Mouse (Mus musculus): ENCODE results near the gene Cog6. TPM values are rescaled to one million over a fixed set of nuclear protein-coding genes. Genes with fewer than 3 reads are reported as not detected.

Gene Cog6
- polyA plus RNA-seq (2016; fragmentation: Nextera tagmentation; extraction: Ambion mirVana), result 57.3 and 59.5 TPM in 2 replicates

DNA sequence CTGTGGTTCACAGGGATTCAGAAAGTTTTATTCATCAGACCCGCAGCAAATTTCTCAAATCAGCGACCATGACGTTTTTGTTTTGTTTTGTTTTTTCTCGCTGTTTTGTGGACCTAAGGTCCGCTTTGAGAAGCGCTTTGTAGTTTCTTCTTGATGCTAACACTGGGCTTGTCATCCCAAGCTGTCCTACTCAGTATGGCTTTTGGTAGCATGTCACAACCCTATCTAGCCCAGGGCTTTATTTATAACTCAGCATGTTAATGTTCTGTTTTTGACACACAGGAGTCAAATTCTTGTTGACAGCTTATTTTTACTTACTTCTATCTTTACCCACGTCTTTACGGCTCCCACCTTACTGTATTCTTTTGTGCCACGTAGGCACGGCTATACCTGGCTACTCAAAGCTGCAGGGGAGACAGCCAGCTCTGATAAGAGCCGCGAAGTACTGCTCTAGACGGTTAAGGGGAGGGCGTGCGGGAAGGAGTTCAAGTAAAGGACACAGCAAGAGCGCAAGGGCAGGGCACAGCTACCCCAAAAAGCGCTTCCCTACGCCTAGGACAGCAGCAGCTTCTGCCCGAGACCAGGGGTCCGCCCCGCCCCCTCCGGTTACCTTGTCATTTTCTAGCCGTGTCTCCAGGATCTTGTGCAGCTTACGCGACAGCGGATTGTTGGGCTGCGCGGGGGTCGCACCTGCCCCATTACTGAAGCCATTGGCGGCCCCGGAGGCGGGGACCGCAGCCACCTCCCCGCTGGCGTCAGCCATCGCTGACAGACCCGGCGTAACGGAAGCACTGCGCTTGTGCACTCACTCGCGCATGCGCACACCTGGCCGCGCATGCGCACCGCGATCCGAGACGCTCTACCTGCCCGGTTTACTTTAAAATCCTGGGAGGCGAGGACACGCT is at the start of gene Cog6:
Cog6 (minus strand) TSS at position 802 of the 905 bp plus-strand sequence.
- Histone ChIP-seq H3K4me1 (peaks cover 5% of the 10 kb centered on the region), H3K4me3 (peak within 1 kb of the TSS; percentile 67), H3K27ac (peak within 1 kb of the TSS; percentile 73), H3K9ac (peak within 1 kb of the TSS; percentile 82), H3K27me3 (peaks cover 5% of the 10 kb centered on the region; the same call in 1 of the 2 replicates), H3K9me3 (replicated peaks) (no peaks in the 10 kb centered on the region), H3K4me2 (replicated peaks) (peak within 1 kb of the TSS; percentile 66), H3K36me3 (peaks cover 12% of the 10 kb centered on the region)
- WGBS, result 7% methylated on average over 53 of the region's 53 CpGs
- ATAC-seq (ENCODE audit: low FRiP score), result peak; percentile 95

DNA sequence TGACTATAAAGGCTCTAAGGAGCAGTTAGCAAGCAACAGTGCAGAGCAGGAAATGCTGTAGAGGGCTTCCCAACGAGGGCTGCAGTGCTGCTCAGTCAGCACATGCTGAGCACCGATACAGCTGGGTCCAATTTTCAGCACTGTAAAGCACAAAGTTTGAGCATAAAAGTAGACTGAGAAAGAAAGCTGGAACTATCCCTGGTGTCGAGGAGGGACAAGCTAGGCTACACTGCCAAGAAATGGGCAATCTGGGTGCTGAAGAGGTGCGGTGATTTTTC is 49.0 kb upstream of the Cog6 start:
- Histone ChIP-seq H3K9me3 (replicated peaks) (no peaks in the 10 kb centered on the region), H3K27ac (no peak overlapping the region; the same call in 1 of the 2 replicates)

GRCm38 (mm10) chr3:53065267-53066094 is 48.4 kb upstream of the Cog6 start:
- Histone ChIP-seq H3K9me3 (replicated peaks) (no peaks in the 10 kb centered on the region), H3K27ac (no peak overlapping the region; the same call in 1 of the 2 replicates)

More for the DNA sequence above, 49.0 kb upstream of the Cog6 start:
- Histone ChIP-seq H3K4me2 (replicated peaks) (no peak overlapping the region), H3K36me3 (no peaks in the 10 kb centered on the region), H3K4me1 (peaks cover 9% of the 10 kb centered on the region; the same call in 1 of the 2 replicates), H3K27me3 (no peaks in the 10 kb centered on the region), H3K4me3 (no peak overlapping the region), H3K9ac (no peak overlapping the region)
- WGBS, result 73% methylated on average over 4 of the region's 4 CpGs
- ATAC-seq (ENCODE audit: low FRiP score), result no peak

GRCm38 (mm10) chr3:53063423-53064147 is 46.5 kb upstream of the Cog6 start:
- ATAC-seq (ENCODE audit: low FRiP score), result no peak
- no peak overlapping the region for H3K9ac ChIP-seq
- H3K9me3 ChIP-seq (replicated peaks), result no peaks in the 10 kb centered on the region
- H3K27ac ChIP-seq, result no peak overlapping the region
- no peaks in the 10 kb centered on the region for H3K36me3 ChIP-seq
- 62% methylated on average over 13 of the region's 13 CpGs for WGBS
- H3K4me2 ChIP-seq (replicated peaks), result no peak overlapping the region
- no peaks in the 10 kb centered on the region for H3K27me3 ChIP-seq
- H3K4me1 ChIP-seq, result peaks cover 15% of the 10 kb centered on the region; the same call in 1 of the 2 replicates
- H3K4me3 ChIP-seq, result no peak overlapping the region

More at GRCm38 (mm10) chr3:53065267-53066094, 48.4 kb upstream of the Cog6 start:
- Histone ChIP-seq H3K4me1 (peaks cover 9% of the 10 kb centered on the region; the same call in 1 of the 2 replicates), H3K36me3 (no peaks in the 10 kb centered on the region), H3K27me3 (no peaks in the 10 kb centered on the region), H3K4me2 (replicated peaks) (no peak overlapping the region), H3K4me3 (no peak overlapping the region), H3K9ac (no peak overlapping the region)
- WGBS, result 82% methylated on average over 13 of the region's 13 CpGs
- no peak for ATAC-seq (ENCODE audit: low FRiP score)

GRCm38 (mm10) chr3:53059959-53060358 is 42.9 kb upstream of the Cog6 start:
- H3K27me3 ChIP-seq, result no peaks in the 10 kb centered on the region
- H3K4me2 ChIP-seq (replicated peaks), result no peak overlapping the region
- no peak overlapping the region for H3K4me3 ChIP-seq
- 70% methylated on average over 2 of the region's 2 CpGs for WGBS
- H3K9ac ChIP-seq, result no peak overlapping the region
- peaks cover 17% of the 10 kb centered on the region; the same call in 1 of the 2 replicates for H3K4me1 ChIP-seq
- no peak for ATAC-seq (ENCODE audit: low FRiP score)
- H3K36me3 ChIP-seq, result no peaks in the 10 kb centered on the region
- H3K9me3 ChIP-seq (replicated peaks), result no peaks in the 10 kb centered on the region
- H3K27ac ChIP-seq, result no peak overlapping the region

- H3K4me3 ChIP-seq, result no peak overlapping the region
- no peak overlapping the region for H3K9ac ChIP-seq
- H3K9me3 ChIP-seq (replicated peaks), result no peaks in the 10 kb centered on the region
- WGBS, result 78% methylated on average over 10 of the region's 10 CpGs
- H3K27me3 ChIP-seq, result no peaks in the 10 kb centered on the region
- no peaks in the 10 kb centered on the region for H3K36me3 ChIP-seq
- H3K4me2 ChIP-seq (replicated peaks), result no peak overlapping the region
- peaks cover 27% of the 10 kb centered on the region for H3K4me1 ChIP-seq
- no peak overlapping the region for H3K27ac ChIP-seq
- ATAC-seq (ENCODE audit: low FRiP score), result no peak
These were observed 39.4 kb upstream of the Cog6 start for GRCm38 (mm10) chr3:53056430-53056829.

DNA sequence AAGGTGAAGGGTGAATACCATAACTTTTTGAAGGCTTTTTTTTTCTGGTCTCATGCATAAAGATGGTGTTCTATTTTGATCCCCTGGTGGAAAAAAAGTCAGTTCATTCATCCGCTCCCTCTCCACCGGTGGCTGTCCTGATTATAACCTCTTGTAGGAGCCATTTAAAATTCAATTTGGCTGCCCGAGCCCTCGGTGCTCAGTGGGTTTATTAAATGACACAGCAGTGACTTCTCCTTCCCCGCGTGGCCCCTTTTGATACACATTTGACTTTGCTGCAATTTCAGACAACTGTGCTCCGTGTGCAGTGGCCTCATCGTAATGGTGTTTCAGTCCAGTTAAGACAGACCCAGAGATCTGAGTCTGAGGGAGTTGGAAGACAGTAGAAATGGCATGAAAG is 35.3 kb upstream of the Cog6 start:
- H3K4me1 ChIP-seq, result peaks cover 20% of the 10 kb centered on the region
- no peak overlapping the region for H3K4me2 ChIP-seq (replicated peaks)
- no peak for ATAC-seq (ENCODE audit: low FRiP score)
- H3K27ac ChIP-seq, result no peak overlapping the region
- no peak overlapping the region for H3K9ac ChIP-seq
- WGBS, result 25% methylated on average over 8 of the region's 8 CpGs
- H3K4me3 ChIP-seq, result no peak overlapping the region
- H3K9me3 ChIP-seq (replicated peaks), result no peaks in the 10 kb centered on the region
- H3K36me3 ChIP-seq, result no peaks in the 10 kb centered on the region
- no peaks in the 10 kb centered on the region for H3K27me3 ChIP-seq

DNA sequence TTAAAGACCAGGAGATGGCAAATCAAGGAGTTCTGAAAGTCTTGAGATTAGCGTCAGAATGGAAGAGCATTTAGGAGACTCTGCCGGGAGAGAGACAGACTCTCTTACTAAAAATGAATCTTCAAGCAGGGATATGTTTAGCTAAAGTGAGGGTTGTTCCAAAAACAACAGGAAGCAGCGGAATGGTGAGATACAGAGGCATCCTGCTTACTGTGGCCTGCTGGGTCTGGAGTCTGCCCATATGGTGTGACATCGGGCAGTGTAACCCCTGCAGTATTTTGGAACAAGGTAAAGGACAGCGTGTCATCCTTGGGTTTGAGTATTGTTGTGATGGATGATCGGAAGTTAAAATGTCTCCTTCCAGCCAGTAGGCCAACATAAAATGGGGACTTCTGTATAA is 29.3 kb upstream of the Cog6 start:
- no peak overlapping the region for H3K4me2 ChIP-seq (replicated peaks)
- H3K36me3 ChIP-seq, result no peaks in the 10 kb centered on the region
- peaks cover 21% of the 10 kb centered on the region for H3K4me1 ChIP-seq
- peaks cover 6% of the 10 kb centered on the region; the same call in 1 of the 2 replicates for H3K27me3 ChIP-seq
- H3K9me3 ChIP-seq (replicated peaks), result no peaks in the 10 kb centered on the region
- 80% methylated on average over 6 of the region's 6 CpGs for WGBS
- H3K9ac ChIP-seq, result no peak overlapping the region
- no peak overlapping the region for H3K27ac ChIP-seq
- no peak overlapping the region for H3K4me3 ChIP-seq
- no peak for ATAC-seq (ENCODE audit: low FRiP score)

GRCm38 (mm10) chr3:53045697-53046096 is 28.7 kb upstream of the Cog6 start:
- Histone ChIP-seq H3K36me3 (no peaks in the 10 kb centered on the region), H3K4me3 (no peak overlapping the region), H3K27me3 (peaks cover 6% of the 10 kb centered on the region; the same call in 1 of the 2 replicates), H3K4me2 (replicated peaks) (0 out of 2 replicates have a peak overlapping the region, but pooled peaks have one; percentile 19), H3K9me3 (replicated peaks) (no peaks in the 10 kb centered on the region), H3K27ac (no peak overlapping the region), H3K9ac (no peak overlapping the region), H3K4me1 (peaks cover 25% of the 10 kb centered on the region)
- no peak for ATAC-seq (ENCODE audit: low FRiP score)
- WGBS, result 82% methylated on average over 4 of the region's 4 CpGs

DNA sequence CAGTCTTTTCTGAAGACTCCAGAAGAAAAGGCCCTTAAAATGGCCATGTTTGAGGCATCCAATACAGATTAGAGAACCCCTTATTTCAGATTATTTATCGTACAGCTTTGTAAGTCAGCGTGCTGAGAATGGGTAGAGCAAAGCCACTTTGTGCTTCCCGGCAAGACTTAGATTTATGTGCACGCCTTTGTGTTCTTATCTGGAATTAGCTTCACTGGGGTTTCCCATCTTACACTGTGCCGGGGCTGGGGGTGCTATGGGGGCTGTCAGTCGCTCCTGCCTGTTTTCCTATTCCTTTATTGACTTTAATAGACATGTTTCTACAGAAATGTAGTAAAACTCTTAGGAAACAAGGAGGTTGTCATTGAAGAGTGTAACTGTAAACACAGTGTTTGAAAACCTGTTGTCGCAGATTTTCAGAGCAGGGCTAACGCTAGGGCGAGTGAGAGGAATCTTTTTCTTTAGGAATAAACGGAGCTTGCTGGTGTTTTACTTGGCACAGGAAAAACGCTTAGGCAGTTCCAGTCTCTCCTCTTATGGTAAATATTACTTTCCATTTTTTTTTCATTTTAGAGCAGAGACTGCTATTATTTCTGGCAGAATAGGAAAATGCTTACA is 27.8 kb upstream of the Cog6 start:
- WGBS, result 52% methylated on average over 11 of the region's 11 CpGs
- peak overlapping the region; percentile 62; the same call in 1 of the 2 replicates for H3K27ac ChIP-seq
- H3K4me1 ChIP-seq, result peaks cover 27% of the 10 kb centered on the region
- H3K9ac ChIP-seq, result peak overlapping the region; percentile 5; the same call in 1 of the 2 replicates
- peak overlapping the region; percentile 64 for H3K4me2 ChIP-seq (replicated peaks)
- peaks cover 6% of the 10 kb centered on the region; the same call in 1 of the 2 replicates for H3K27me3 ChIP-seq
- H3K4me3 ChIP-seq, result peak overlapping the region; percentile 66
- H3K9me3 ChIP-seq (replicated peaks), result no peaks in the 10 kb centered on the region
- no peak for ATAC-seq (ENCODE audit: low FRiP score)
- no peaks in the 10 kb centered on the region for H3K36me3 ChIP-seq

- Histone ChIP-seq H3K4me1 (peaks cover 27% of the 10 kb centered on the region), H3K27ac (peak overlapping the region; percentile 62; the same call in 1 of the 2 replicates), H3K4me3 (peak overlapping the region; percentile 66), H3K4me2 (replicated peaks) (peak overlapping the region; percentile 64), H3K36me3 (no peaks in the 10 kb centered on the region), H3K9ac (0 out of 2 replicates have a peak overlapping the region, but pooled peaks have one; percentile 5), H3K9me3 (replicated peaks) (no peaks in the 10 kb centered on the region), H3K27me3 (peaks cover 6% of the 10 kb centered on the region; the same call in 1 of the 2 replicates)
- WGBS, result 52% methylated on average over 7 of the region's 7 CpGs
- ATAC-seq (ENCODE audit: low FRiP score), result no peak
These were observed 27.2 kb upstream of the Cog6 start for GRCm38 (mm10) chr3:53044238-53044637.
